10 mouse cellular contexts compared by ENCODE assay signal in genomic region chr9:70049416-70049783, GRCm38 (mm10). TPM values are rescaled to one million over a fixed set of nuclear protein-coding genes. Genes with fewer than 3 reads are reported as not detected.
DNase-seq lines count a peak whose midpoint lies in the region; ATAC-seq and TF ChIP-seq lines count a peak whose summit lies in the region.
"Had no signal": no experiment of that assay in that cellular context is flagged by ENCODE, and none has a peak within 500 bp of the region (broad histone marks: within the 10 kb centered on the region; RNA-seq: fewer than 3 reads in every experiment).

No protein-coding gene starts in this region.

- peaks cover 32% of the 10 kb centered on the region for H3K4me1 ChIP-seq in hindbrain, embryonic 10.5 days (replicated peaks)
- no peaks in the 10 kb centered on the region for H3K4me1 ChIP-seq in hindbrain, embryonic 11.5 days (replicated peaks; ENCODE audit: control insufficient read depth, insufficient read depth, low read length)
- H3K4me1 ChIP-seq in ES-Bruce4 (ENCODE audit: control insufficient read depth, insufficient read depth, low read length) = no peaks in the 10 kb centered on the region
- peaks cover 9% of the 10 kb centered on the region for H3K4me1 ChIP-seq in midbrain, embryonic 11.5 days (ENCODE audit: control insufficient read depth, insufficient read depth, low read length)
- H3K4me1 ChIP-seq in liver, embryonic 11.5 days (replicated peaks; ENCODE audit: control insufficient read depth, insufficient read depth, low read length) = peaks cover 23% of the 10 kb centered on the region
- peaks cover 5% of the 10 kb centered on the region for H3K4me1 ChIP-seq in liver, postnatal 0 days (ENCODE audit: insufficient read depth)
- H3K4me1 ChIP-seq: neural tube, embryonic 13.5 days had no signal

- no peak for ATAC-seq in hindbrain, embryonic 11.5 days (ENCODE audit: low FRiP score)
- peak; percentile 48; the same call in 1 of the 2 replicates for ATAC-seq in midbrain, embryonic 11.5 days (ENCODE audit: low FRiP score)
- no peak for ATAC-seq in liver, embryonic 11.5 days (replicated peaks; ENCODE audit: low FRiP score)
- ATAC-seq in liver, postnatal 0 days = no peak

- H3K9ac ChIP-seq in hindbrain, embryonic 11.5 days (ENCODE audit: low read depth, low read length) = no peak overlapping the region
- peak overlapping the region; percentile 20 for H3K9ac ChIP-seq in ES-Bruce4 (ENCODE audit: low read depth, poor library complexity, severe bottlenecking)
- H3K9ac ChIP-seq in midbrain, embryonic 11.5 days (ENCODE audit: low read length) = 0 out of 2 replicates have a peak overlapping the region, but pooled peaks have one; percentile 27
- no peak overlapping the region for H3K9ac ChIP-seq in liver, embryonic 11.5 days (ENCODE audit: low read depth, low read length)
- no peak overlapping the region for H3K9ac ChIP-seq in liver, postnatal 0 days (replicated peaks)
- H3K9ac ChIP-seq: liver, embryonic 14.5 days; neural tube, embryonic 13.5 days had no signal

- H3K27ac ChIP-seq in hindbrain, embryonic 10.5 days = peak overlapping the region; percentile 56
- no peak overlapping the region for H3K27ac ChIP-seq in hindbrain, embryonic 11.5 days (ENCODE audit: low read depth, low read length)
- peak overlapping the region; percentile 93 for H3K27ac ChIP-seq in ES-Bruce4 (ENCODE audit: insufficient read depth, low read length)
- H3K27ac ChIP-seq in midbrain, embryonic 11.5 days (ENCODE audit: low read depth, low read length) = no peak overlapping the region
- H3K27ac ChIP-seq in liver, embryonic 11.5 days (ENCODE audit: low read depth, low read length) = no peak overlapping the region
- H3K27ac ChIP-seq in liver, postnatal 0 days (ENCODE audit: low read depth) = no peak overlapping the region
- H3K27ac ChIP-seq: liver, embryonic 14.5 days; neural tube, embryonic 13.5 days had no signal

- H3K27me3 ChIP-seq in hindbrain, embryonic 10.5 days (ENCODE audit: insufficient read depth, poor library complexity, severe bottlenecking) = no peaks in the 10 kb centered on the region
- H3K27me3 ChIP-seq in hindbrain, embryonic 11.5 days (ENCODE audit: control insufficient read depth, insufficient read depth, low read length) = no peaks in the 10 kb centered on the region
- no peaks in the 10 kb centered on the region for H3K27me3 ChIP-seq in ES-Bruce4 (ENCODE audit: control insufficient read depth, insufficient read depth, low read length, poor library complexity, severe bottlenecking)
- no peaks in the 10 kb centered on the region for H3K27me3 ChIP-seq in midbrain, embryonic 11.5 days (ENCODE audit: control insufficient read depth, insufficient read depth, low read length)
- no peaks in the 10 kb centered on the region for H3K27me3 ChIP-seq in liver, embryonic 11.5 days (replicated peaks; ENCODE audit: control insufficient read depth, insufficient read depth, low read length)
- peaks cover 8% of the 10 kb centered on the region; the same call in 1 of the 2 replicates for H3K27me3 ChIP-seq in liver, postnatal 0 days (ENCODE audit: insufficient read depth, low read length)
- H3K27me3 ChIP-seq: neural tube, embryonic 13.5 days had no signal

- no peaks in the 10 kb centered on the region for H3K36me3 ChIP-seq in hindbrain, embryonic 10.5 days
- H3K36me3 ChIP-seq in hindbrain, embryonic 11.5 days (ENCODE audit: control insufficient read depth, insufficient read depth, low read length) = no peaks in the 10 kb centered on the region
- H3K36me3 ChIP-seq in ES-Bruce4 (ENCODE audit: control insufficient read depth, insufficient read depth, low read length, poor library complexity, severe bottlenecking) = no peaks in the 10 kb centered on the region
- H3K36me3 ChIP-seq in midbrain, embryonic 11.5 days (ENCODE audit: control insufficient read depth, insufficient read depth, low read length) = no peaks in the 10 kb centered on the region
- H3K36me3 ChIP-seq in liver, embryonic 11.5 days (ENCODE audit: control insufficient read depth, insufficient read depth, low read length) = no peaks in the 10 kb centered on the region
- H3K36me3 ChIP-seq in liver, postnatal 0 days (replicated peaks; ENCODE audit: insufficient read depth, low read length) = no peaks in the 10 kb centered on the region
- H3K36me3 ChIP-seq: neural tube, embryonic 13.5 days had no signal

- TF ChIP-seq CTCF in ES-Bruce4 (IDR thresholded peaks at IDR 0.05; ENCODE audit: low read depth, low read length) = no peak
- no peak for TF ChIP-seq CTCF in liver, postnatal 0 days (IDR thresholded peaks at IDR 0.05; ENCODE audit: low read depth)

- TF ChIP-seq POLR2A in ES-Bruce4 (IDR thresholded peaks at IDR 0.05; ENCODE audit: insufficient read depth, low read length) = no peak

- 30% methylated on average over 3 of the region's 3 CpGs for WGBS in hindbrain, embryonic 10.5 days
- 39% methylated on average over 3 of the region's 3 CpGs for WGBS in hindbrain, embryonic 11.5 days
- 27% methylated on average over 3 of the region's 3 CpGs for WGBS in midbrain, embryonic 11.5 days
- 43% methylated on average over 3 of the region's 3 CpGs for WGBS in liver, embryonic 11.5 days
- 47% methylated on average over 3 of the region's 3 CpGs for WGBS in liver, postnatal 0 days (ENCODE audit: insufficient replicate concordance)

- H3K9me3 ChIP-seq in hindbrain, embryonic 10.5 days = no peaks in the 10 kb centered on the region
- no peaks in the 10 kb centered on the region for H3K9me3 ChIP-seq in hindbrain, embryonic 11.5 days (ENCODE audit: control insufficient read depth, low read length)
- no peaks in the 10 kb centered on the region for H3K9me3 ChIP-seq in ES-Bruce4 (replicated peaks; ENCODE audit: control insufficient read depth, insufficient read depth, low read length, poor library complexity, severe bottlenecking)
- H3K9me3 ChIP-seq in midbrain, embryonic 11.5 days (ENCODE audit: control insufficient read depth, low read length) = no peaks in the 10 kb centered on the region
- no peaks in the 10 kb centered on the region for H3K9me3 ChIP-seq in liver, embryonic 11.5 days (ENCODE audit: control insufficient read depth, low read length)
- no peaks in the 10 kb centered on the region for H3K9me3 ChIP-seq in liver, postnatal 0 days (ENCODE audit: low read length)
- H3K9me3 ChIP-seq: neural tube, embryonic 13.5 days had no signal

- TF ChIP-seq EP300 in ES-Bruce4 (IDR thresholded peaks at IDR 0.05; ENCODE audit: insufficient read depth, low read depth, low read length) = no peak
- no peak for TF ChIP-seq EP300 in liver, postnatal 0 days (IDR thresholded peaks at IDR 0.05; ENCODE audit: low read depth)

- no peak overlapping the region for H3K4me3 ChIP-seq in hindbrain, embryonic 10.5 days
- no peak overlapping the region for H3K4me3 ChIP-seq in hindbrain, embryonic 11.5 days (ENCODE audit: low read depth, low read length)
- H3K4me3 ChIP-seq in ES-Bruce4 (ENCODE audit: low read depth, low read length) = peak overlapping the region; percentile 37
- no peak overlapping the region for H3K4me3 ChIP-seq in midbrain, embryonic 11.5 days (ENCODE audit: low read depth, low read length)
- no peak overlapping the region for H3K4me3 ChIP-seq in liver, embryonic 11.5 days (ENCODE audit: low read depth, low read length)
- no peak overlapping the region for H3K4me3 ChIP-seq in liver, postnatal 0 days (ENCODE audit: low read depth, low read length)
- H3K4me3 ChIP-seq: neural tube, embryonic 13.5 days had no signal

- no peak overlapping the region for H3K4me2 ChIP-seq in hindbrain, embryonic 11.5 days (replicated peaks; ENCODE audit: low read depth, low read length)
- H3K4me2 ChIP-seq in midbrain, embryonic 11.5 days = no peak overlapping the region
- no peak overlapping the region for H3K4me2 ChIP-seq in liver, embryonic 11.5 days
- H3K4me2 ChIP-seq in liver, postnatal 0 days (ENCODE audit: low read depth, low read length) = no peak overlapping the region
- H3K4me2 ChIP-seq: neural tube, embryonic 13.5 days had no signal

- no peak for DNase-seq in hindbrain, embryonic 10.5 days (ENCODE audit: low spot score)
- no peak for DNase-seq in hindbrain, embryonic 11.5 days (ENCODE audit: low spot score)
- peak; percentile 5 for DNase-seq in adipocyte (ENCODE audit: low spot score)
- no peak for DNase-seq in midbrain, embryonic 11.5 days (ENCODE audit: low spot score, missing footprints)
- DNase-seq in liver, embryonic 11.5 days (ENCODE audit: low spot score) = no peak
- no peak for DNase-seq in liver, postnatal 0 days
- no peak for DNase-seq in spleen, adult 12 weeks (ENCODE audit: low spot score)

RNA-seq across cellular contexts. Expression of gene Gcnt3, which starts 11.5 kb away (rescaled TPM):
- polyA plus RNA-seq in hindbrain, embryonic 10.5 days (2016; fragmentation: Nextera tagmentation; extraction: Ambion mirVana) = not detected in 2 replicates
- 0.03 TPM in 1 of 2 replicates, not detected in the other for polyA plus RNA-seq in hindbrain, embryonic 11.5 days (2014; fragmentation: Nextera tagmentation; extraction: Ambion mirVana)
- 0.18 and 0.61 TPM in 2 replicates for polyA plus RNA-seq in ES-Bruce4 (2011; ENCODE audit: insufficient read depth, insufficient read length, low read depth, missing spikeins)
- not detected in 2 replicates for polyA plus RNA-seq in midbrain, embryonic 11.5 days (2014; fragmentation: Nextera tagmentation; extraction: Ambion mirVana)
- not detected in 2 replicates for polyA plus RNA-seq in liver, embryonic 11.5 days (2014; fragmentation: Nextera tagmentation; extraction: Ambion mirVana)
- polyA plus RNA-seq in liver, postnatal 0 days (2015; fragmentation: Nextera tagmentation; extraction: Ambion mirVana) = not detected in 2 replicates
- polyA plus RNA-seq: liver, embryonic 14.5 days; neural tube, embryonic 13.5 days had no signal

RNA-seq across cellular contexts. Expression of gene Gtf2a2, which starts 37.0 kb away (rescaled TPM):
- 185 and 196 TPM in 2 replicates for polyA plus RNA-seq in hindbrain, embryonic 10.5 days (2016; fragmentation: Nextera tagmentation; extraction: Ambion mirVana)
- polyA plus RNA-seq in hindbrain, embryonic 11.5 days (2014; fragmentation: Nextera tagmentation; extraction: Ambion mirVana) = 199 and 220 TPM in 2 replicates
- 111 and 122 TPM in 2 replicates for polyA plus RNA-seq in ES-Bruce4 (2011; ENCODE audit: insufficient read depth, insufficient read length, low read depth, missing spikeins)
- polyA plus RNA-seq in midbrain, embryonic 11.5 days (2014; fragmentation: Nextera tagmentation; extraction: Ambion mirVana) = 221 TPM in 2 replicates
- 225 and 249 TPM in 2 replicates for polyA plus RNA-seq in liver, embryonic 11.5 days (2014; fragmentation: Nextera tagmentation; extraction: Ambion mirVana)
- 149 and 154 TPM in 2 replicates for polyA plus RNA-seq in liver, postnatal 0 days (2015; fragmentation: Nextera tagmentation; extraction: Ambion mirVana)

Comparison
In these comparisons a context has a peak if more than half of its experiments do, and no peak if none do; other contexts are left out.
1. H3K27ac ChIP-seq: peak in hindbrain, embryonic 10.5 days (single experiment) and ES-Bruce4 (single experiment); none in hindbrain, embryonic 11.5 days (single experiment), midbrain, embryonic 11.5 days (single experiment), liver, embryonic 11.5 days (single experiment) and liver, postnatal 0 days (single experiment).
2. H3K9ac ChIP-seq: peak in ES-Bruce4 (single experiment) and midbrain, embryonic 11.5 days (single experiment); none in hindbrain, embryonic 11.5 days (single experiment), liver, embryonic 11.5 days (single experiment) and liver, postnatal 0 days (single experiment).